Mouse (Mus musculus): Measurements from ENCODE around the gene Med6. TPM values are rescaled to one million over a fixed set of nuclear protein-coding genes. Genes with fewer than 3 reads are reported as not detected.
"Not testable (repeated sequence)": the region's sequence is repeated elsewhere in the genome, so short reads cannot be mapped to it uniquely, and the experiment has no call there.

Gene Med6
- total and polyA plus RNA-seq, 3 experiments = 6.8 to 13.9 (median 12.9) TPM

DNA sequence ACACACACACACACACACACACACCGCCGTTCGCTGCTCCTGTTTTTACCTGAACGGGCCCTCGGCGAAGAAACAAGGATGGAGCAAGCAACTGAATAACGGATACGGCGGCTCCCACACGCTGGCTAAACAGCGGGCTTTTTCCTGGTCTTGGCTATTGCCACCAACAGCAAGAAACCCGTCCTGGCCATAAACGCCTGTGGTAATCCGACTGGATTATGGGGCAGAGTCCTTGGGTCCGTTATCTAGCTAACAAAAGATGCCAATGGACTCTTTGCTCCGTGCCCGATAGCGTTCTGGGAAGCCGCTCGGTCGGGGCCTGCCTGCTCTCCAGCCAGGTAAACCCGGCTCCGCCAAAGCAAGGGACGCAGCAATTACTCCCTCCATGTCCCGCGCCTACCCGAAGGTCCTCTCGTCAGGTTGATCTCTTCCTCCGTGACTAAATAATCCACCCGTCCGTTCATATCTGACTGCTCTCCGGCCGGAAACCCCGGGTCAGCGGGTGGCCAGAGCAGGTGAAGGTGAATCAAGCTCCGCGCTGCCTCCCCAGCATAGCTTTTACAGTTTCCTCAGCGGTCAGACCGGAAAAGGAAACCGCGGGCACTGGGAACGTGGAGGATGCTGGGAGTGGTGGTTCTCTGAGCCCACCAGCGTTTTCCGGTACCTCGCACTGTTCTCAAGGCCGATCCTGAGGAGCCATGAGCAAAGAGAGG is 62.3 kb downstream of the Med6 start, which contains the start of the genes Gm20498 and Synj2bp:
Gm20498 (minus strand) TSS at position 590 of the 713 bp plus-strand sequence.
Synj2bp (minus strand) TSS at position 596 of the 713 bp plus-strand sequence.
- Histone ChIP-seq H3K27me3 (ENCODE audit: control insufficient read depth, insufficient read depth, low read length) (no peaks in the 10 kb centered on the region), H3K27ac (peak within 1 kb of the TSS; percentile 85), H3K4me1 (ENCODE audit: control insufficient read depth, insufficient read depth, low read length) (peaks cover 1% of the 10 kb centered on the region; the same call in 1 of the 2 replicates), H3K4me3 (peak within 1 kb of the TSS; percentile 83), H3K9ac (ENCODE audit: low read depth, low read length) (peak within 1 kb of the TSS; percentile 91), H3K36me3 (ENCODE audit: control insufficient read depth, insufficient read depth, low read length) (0 out of 2 replicates have a peak, but pooled peaks cover 2% of the 10 kb centered on the region), H3K79me2 (replicated peaks; ENCODE audit: control insufficient read depth, insufficient read depth, low read length) (peaks cover 2% of the 10 kb centered on the region)
- TF ChIP-seq EP300 (IDR thresholded peaks at IDR 0.05; ENCODE audit: insufficient read depth, low read depth, low read length) = no peak
- TF ChIP-seq CTCF (IDR thresholded peaks at IDR 0.05) = no peak
- TF ChIP-seq POLR2A (IDR thresholded peaks at IDR 0.05; ENCODE audit: insufficient read depth, low read depth, low read length) = peak; percentile 83
- under 1% methylated on average over 46 of the region's 46 CpGs for WGBS
- intact Hi-C loops (cut with DNase I) = loop anchor here (5.0 kb wide), 2 partner anchors 50 to 60 kb away; no protein-coding TSS in a partner anchor
- peak; percentile 85 to 87 for DNase-seq

DNA sequence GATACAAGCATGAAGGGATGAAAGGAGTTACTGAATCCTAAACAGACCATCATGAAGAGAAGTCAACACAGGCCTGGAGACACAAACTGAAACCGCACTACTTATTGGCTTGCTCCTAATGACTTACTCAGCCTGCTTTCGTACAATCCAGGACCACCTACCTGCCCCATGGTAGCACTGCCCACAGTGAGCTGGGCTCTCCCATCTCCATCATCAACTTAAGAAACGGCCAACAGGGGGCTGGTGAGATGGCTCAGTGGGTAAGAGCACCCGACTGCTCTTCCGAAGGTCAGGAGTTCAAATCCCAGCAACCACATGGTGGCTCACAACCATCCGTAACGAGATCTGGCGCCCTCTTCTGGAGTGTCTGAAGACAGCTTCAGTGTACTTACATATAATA is 64.2 kb downstream of the Med6 start:
- DNase-seq; H3K36me3 ChIP-seq (ENCODE audit: control insufficient read depth, insufficient read depth, low read length); H3K79me2 ChIP-seq (replicated peaks; ENCODE audit: control insufficient read depth, insufficient read depth, low read length); H3K27ac ChIP-seq; H3K9ac ChIP-seq (ENCODE audit: low read depth, low read length); H3K4me3 ChIP-seq; H3K4me1 ChIP-seq (ENCODE audit: control insufficient read depth, insufficient read depth, low read length); H3K27me3 ChIP-seq (ENCODE audit: control insufficient read depth, insufficient read depth, low read length): not testable (repeated sequence)
- intact Hi-C loops (cut with DNase I) = loop anchor here (5.0 kb wide), 2 partner anchors 48 to 62 kb away; no protein-coding TSS in a partner anchor
- 76% methylated on average over 8 of the region's 8 CpGs for WGBS

Other genes with a start within 250 kb of the Med6 start
- under 1 TPM; 0.39 to 0.59 TPM for gene Gm4787, start 215.5 kb downstream of the Med6 start, total RNA-seq (2021)
- gene Gm4787, start 215.5 kb downstream of the Med6 start, polyA plus RNA-seq (2012; rRNA removed) = 0.12 and 0.23 TPM in 2 replicates
- gene Adam4, start 173.1 kb downstream of the Med6 start, total RNA-seq (2021) = under 1 TPM; 0.41 to 0.50 TPM
- 0.08 and 0.12 TPM in 2 replicates for gene Adam4, start 173.1 kb downstream of the Med6 start, polyA plus RNA-seq (2012; rRNA removed)
- gene Cox16, start 109.9 kb downstream of the Med6 start, total RNA-seq (2021) = 10 to 100 TPM; 58.8 to 66.8 TPM
- gene Cox16, start 109.9 kb downstream of the Med6 start, polyA plus RNA-seq (2012; rRNA removed) = 56.6 and 78.9 TPM in 2 replicates
- 10 to 100 TPM; 44.2 to 48.8 TPM for gene Gm20498, start 62.1 kb downstream of the Med6 start, total RNA-seq (2021)
- 12.1 and 18.3 TPM in 2 replicates for gene Gm20498, start 62.1 kb downstream of the Med6 start, polyA plus RNA-seq (2012; rRNA removed)
- 10 to 100 TPM; 39.5 to 41.7 TPM for gene Synj2bp, start 62.1 kb downstream of the Med6 start, total RNA-seq (2021)
- gene Synj2bp, start 62.1 kb downstream of the Med6 start, polyA plus RNA-seq (2012; rRNA removed) = 35.9 and 66.7 TPM in 2 replicates
- gene Adam21, start 26.5 kb downstream of the Med6 start, total RNA-seq (2021) = under 1 TPM in 1 of 2 experiments, not detected in 1; 0.10 TPM
- 0.09 TPM in 1 of 2 replicates, not detected in the other for gene Adam21, start 26.5 kb downstream of the Med6 start, polyA plus RNA-seq (2012; rRNA removed)
- 1 to 10 TPM; 1.7 to 2.2 TPM for gene Ttc9, start 36.2 kb upstream of the Med6 start, total RNA-seq (2021)
- gene Ttc9, start 36.2 kb upstream of the Med6 start, polyA plus RNA-seq (2012; rRNA removed) = 1.7 and 2.0 TPM in 2 replicates
- under 1 TPM; 0.08 to 0.20 TPM for gene Map3k9, start 186.2 kb upstream of the Med6 start, total RNA-seq (2021)
- 0.20 and 0.29 TPM in 2 replicates for gene Map3k9, start 186.2 kb upstream of the Med6 start, polyA plus RNA-seq (2012; rRNA removed)